Mouse (Mus musculus) cerebellum, adult 8-10 months (tissue): ENCODE results near the gene Runx3.

Source experiments
- DNase-seq: peaks from one replicate; pipeline ENCODE4 v3.0.0; 2022

Gene Runx3

GRCm38 (mm10) chr4:135226008-135226667, 105.7 kb downstream of the Runx3 start:
- DNase-seq, result no peak
